Mouse (Mus musculus) intestine, postnatal 0 days (tissue): ENCODE measurements around the gene Col28a1. TPM values are rescaled to one million over a fixed set of nuclear protein-coding genes. Genes with fewer than 3 reads are reported as not detected.

Experiments
- ATAC-seq: fragments of 200-750 bp; cut with Nextera tagmentation; 2 replicates; pipeline ENCODE4 v1.8.0; 2017; ENCODE audit warnings: mild to moderate bottlenecking, moderate TSS enrichment, moderate library complexity
- H3K27ac ChIP-seq: fragments of 300-500 bp; sonication (generic); 2 replicates; pipeline ENCODE4 v1.5.1; 2014; ENCODE audit warnings: mild to moderate bottlenecking, low read depth, low read length, moderate library complexity
- H3K27me3 ChIP-seq: fragments of 300-500 bp; sonication (generic); replicated peaks from 2 replicates; pipeline ENCODE4 v1.6.1; 2014; ENCODE audit warnings: low read length, mixed read lengths; ENCODE audit not compliant: control insufficient read depth, insufficient read depth
- H3K36me3 ChIP-seq: fragments of 300-500 bp; sonication (generic); 2 replicates; pipeline ENCODE4 v1.6.1; 2014; ENCODE audit warnings: mild to moderate bottlenecking, moderate library complexity; ENCODE audit not compliant: control insufficient read depth, insufficient read depth
- H3K4me1 ChIP-seq: fragments of 300-500 bp; sonication (generic); replicated peaks from 2 replicates; pipeline ENCODE4 v1.6.1; 2014; ENCODE audit warnings: antibody characterized with exemption, low read length, mixed read lengths; ENCODE audit not compliant: control insufficient read depth, insufficient read depth
- H3K4me2 ChIP-seq: fragments of 300-500 bp; sonication (generic); replicated peaks from 2 replicates; pipeline ENCODE4 v1.6.1; 2014; ENCODE audit warnings: low read depth, mild to moderate bottlenecking, moderate library complexity
- H3K4me3 ChIP-seq: fragments of 300-500 bp; sonication (generic); 2 replicates; pipeline ENCODE4 v1.5.1; 2014; ENCODE audit warnings: low read depth, low read length
- H3K9ac ChIP-seq: fragments of 300-500 bp; sonication (generic); 2 replicates; pipeline ENCODE4 v1.6.1; 2014; ENCODE audit warnings: mild to moderate bottlenecking, low read depth, low read length
- H3K9me3 ChIP-seq: fragments of 300-500 bp; sonication (generic); 2 replicates; pipeline ENCODE4 v1.6.1; 2016; ENCODE audit warnings: mixed run types; ENCODE audit not compliant: control insufficient read depth
- CTCF ChIP-seq: sonication (generic); IDR thresholded peaks from 2 replicates; pipeline ENCODE4 v1.5.1; 2016; ENCODE audit warnings: low read depth, mild to moderate bottlenecking, control low read depth, antibody characterized with exemption, moderate library complexity
- WGBS: fragments of 180-500 bp; shearing (Covaris S2); extraction: QIAGEN DNeasy Blood & Tissue Kit; methylation state at CpG from one replicate; pipeline ENCODE4 v1.1.7; 2014; 5-methylcytosine and 5-hydroxymethylcytosine counted together
- polyA plus RNA-seq: library from polyadenylated mRNA; unstranded; fragments of >200 nt; fragmentation: Nextera tagmentation; extraction: Ambion mirVana; gene quantifications from 2 replicates; pipeline ENCODE4 v1.2.1, GENCODE M21; 2015

The Col28a1 gene
- polyA plus RNA-seq, 1 experiment from 2014 or later = 0.77 TPM

DNA sequence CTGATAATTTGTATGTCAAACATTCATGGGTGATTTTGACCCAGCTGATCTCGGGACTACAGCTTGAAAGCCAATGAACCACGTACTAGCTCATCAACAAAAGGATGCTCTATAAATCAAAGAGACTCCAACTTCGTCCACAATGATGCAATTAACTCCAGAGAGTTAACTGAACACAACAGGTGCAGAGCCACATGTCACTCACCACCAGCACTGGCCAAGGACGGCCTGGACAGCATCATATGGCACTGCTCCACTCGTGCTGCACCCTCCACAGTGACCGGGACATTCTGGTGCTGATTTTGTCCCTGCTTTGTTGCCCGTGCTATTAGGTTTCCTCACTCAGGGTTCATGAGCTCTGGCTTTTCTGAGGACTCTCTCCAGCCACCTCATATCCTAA lies 107.6 kb downstream of the Col28a1 start:
- no peak for ATAC-seq
- no peak for TF ChIP-seq CTCF
- Histone ChIP-seq H3K36me3 (no peaks in the 10 kb centered on the region), H3K4me3 (no peak overlapping the region), H3K27me3 (no peaks in the 10 kb centered on the region), H3K4me1 (no peaks in the 10 kb centered on the region), H3K27ac (no peak overlapping the region), H3K4me2 (no peak overlapping the region), H3K9ac (no peak overlapping the region), H3K9me3 (no peaks in the 10 kb centered on the region)
- 81% methylated on average over 7 of the region's 7 CpGs for WGBS

- Histone ChIP-seq H3K9ac (no peak overlapping the region), H3K4me3 (no peak overlapping the region), H3K4me1 (no peaks in the 10 kb centered on the region), H3K36me3 (no peaks in the 10 kb centered on the region), H3K4me2 (no peak overlapping the region), H3K27me3 (no peaks in the 10 kb centered on the region), H3K27ac (no peak overlapping the region), H3K9me3 (no peaks in the 10 kb centered on the region)
- no peak for TF ChIP-seq CTCF
- ATAC-seq = no peak
- 74% methylated on average over 2 of the region's 2 CpGs for WGBS
Measured at GRCm38 (mm10) chr6:8083196-8083595, 109.2 kb downstream of the Col28a1 start.

DNA sequence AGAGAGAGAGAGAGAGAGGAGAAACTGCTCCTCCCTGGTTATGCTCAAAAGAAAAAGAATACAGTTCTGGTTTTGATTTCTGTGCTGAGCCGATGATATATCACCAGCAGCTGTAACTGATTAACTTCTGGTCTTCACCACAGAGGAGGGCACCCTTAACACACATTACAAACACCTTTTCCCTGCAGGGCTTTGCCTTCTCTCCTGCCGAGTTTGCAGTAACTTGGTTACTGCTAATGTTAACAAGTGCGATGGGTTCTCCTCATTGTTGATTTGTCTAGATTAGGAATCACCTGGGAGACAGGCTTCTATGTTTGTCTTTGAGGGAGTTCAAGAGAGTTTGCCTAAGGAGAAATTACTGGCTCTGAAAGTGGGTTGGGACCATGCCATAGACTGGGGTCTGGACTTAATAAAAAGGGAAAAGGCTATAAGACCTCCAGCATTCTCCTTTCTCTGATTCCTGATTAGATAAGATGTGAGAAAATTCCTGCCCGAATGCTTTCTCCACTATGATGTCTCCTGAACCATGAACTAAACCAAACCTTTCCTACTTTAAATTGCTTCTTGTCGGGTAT lies 114.8 kb downstream of the Col28a1 start:
- Histone ChIP-seq H3K27ac (no peak overlapping the region), H3K36me3 (no peaks in the 10 kb centered on the region), H3K27me3 (no peaks in the 10 kb centered on the region), H3K4me2 (no peak overlapping the region), H3K4me3 (no peak overlapping the region), H3K9ac (no peak overlapping the region), H3K4me1 (no peaks in the 10 kb centered on the region), H3K9me3 (no peaks in the 10 kb centered on the region)
- 43% methylated on average over 5 of the region's 5 CpGs for WGBS
- TF ChIP-seq CTCF = no peak
- ATAC-seq = no peak

DNA sequence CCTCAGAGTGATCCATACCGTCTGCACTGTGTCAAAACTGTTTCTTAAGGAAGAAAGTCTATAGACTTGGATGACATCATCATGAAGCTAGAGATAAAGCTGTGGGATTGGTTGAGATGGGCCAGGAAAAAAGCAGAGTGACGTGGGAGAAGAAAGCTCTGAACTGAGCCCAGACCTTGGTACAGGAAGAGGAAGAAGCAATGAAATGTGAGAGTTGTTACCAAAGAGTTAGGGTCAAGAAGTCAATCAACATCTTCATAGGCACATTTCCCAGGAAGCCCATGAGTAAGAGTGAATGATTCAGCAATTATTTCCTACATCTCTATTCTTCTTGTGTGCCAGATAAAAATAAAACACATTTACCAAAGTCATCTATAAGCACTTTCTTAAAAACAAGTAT lies 117.5 kb downstream of the Col28a1 start:
- no peaks in the 10 kb centered on the region for H3K27me3 ChIP-seq
- no peak for ATAC-seq
- H3K4me2 ChIP-seq = no peak overlapping the region
- 68% methylated on average over 2 of the region's 2 CpGs for WGBS
- H3K4me1 ChIP-seq = no peaks in the 10 kb centered on the region
- no peaks in the 10 kb centered on the region for H3K36me3 ChIP-seq
- no peak for TF ChIP-seq CTCF
- H3K9me3 ChIP-seq = no peaks in the 10 kb centered on the region
- H3K27ac ChIP-seq = no peak overlapping the region
- H3K9ac ChIP-seq = no peak overlapping the region
- no peak overlapping the region for H3K4me3 ChIP-seq

DNA sequence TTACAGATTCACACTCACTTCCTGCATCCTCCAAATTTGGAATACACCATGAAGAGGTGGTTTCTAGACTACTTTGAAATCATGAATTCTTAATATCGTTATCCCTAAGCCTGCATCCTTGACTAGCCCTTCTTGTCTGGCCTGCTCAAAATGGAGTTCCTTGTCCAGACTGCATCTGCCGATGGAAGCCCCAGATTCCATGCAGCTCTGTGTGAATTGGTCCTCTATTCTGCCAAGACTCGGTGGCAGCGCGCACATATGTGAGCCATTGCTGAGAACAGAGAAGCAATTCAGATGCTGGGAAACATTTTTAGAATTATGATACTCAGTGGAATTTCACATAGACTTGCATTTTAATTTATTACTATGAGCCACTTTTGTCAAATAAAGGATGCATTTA lies 123.4 kb downstream of the Col28a1 start:
- TF ChIP-seq CTCF = no peak
- Histone ChIP-seq H3K27ac (no peak overlapping the region), H3K4me3 (no peak overlapping the region), H3K27me3 (no peaks in the 10 kb centered on the region), H3K36me3 (no peaks in the 10 kb centered on the region), H3K4me1 (no peaks in the 10 kb centered on the region), H3K9ac (no peak overlapping the region), H3K4me2 (no peak overlapping the region), H3K9me3 (no peaks in the 10 kb centered on the region)
- ATAC-seq = no peak
- WGBS = 93% methylated on average over 5 of the region's 5 CpGs

DNA sequence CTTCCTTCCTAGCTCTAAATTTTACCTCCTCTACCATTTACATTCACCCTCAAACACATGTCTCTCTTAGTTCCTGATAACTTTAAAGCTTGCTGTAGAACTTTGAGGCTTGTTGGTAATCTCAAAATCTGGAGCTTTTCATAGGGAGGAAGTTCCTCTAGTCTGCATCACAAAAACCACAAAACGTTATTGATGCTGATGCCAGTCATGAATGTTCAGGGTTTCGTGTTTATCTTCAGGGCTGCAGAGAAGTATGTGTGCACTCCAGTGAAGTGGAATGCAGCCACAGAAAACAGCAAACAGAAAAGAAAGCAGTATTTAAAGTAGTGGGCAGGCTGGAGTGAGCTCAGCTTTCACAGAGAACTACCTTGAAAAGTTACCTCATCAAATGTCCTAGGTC lies 124.0 kb downstream of the Col28a1 start:
- whole genome bisulfite sequencing = 39% methylated on average over 2 of the region's 2 CpGs
- H3K9me3 ChIP-seq = no peaks in the 10 kb centered on the region

DNA sequence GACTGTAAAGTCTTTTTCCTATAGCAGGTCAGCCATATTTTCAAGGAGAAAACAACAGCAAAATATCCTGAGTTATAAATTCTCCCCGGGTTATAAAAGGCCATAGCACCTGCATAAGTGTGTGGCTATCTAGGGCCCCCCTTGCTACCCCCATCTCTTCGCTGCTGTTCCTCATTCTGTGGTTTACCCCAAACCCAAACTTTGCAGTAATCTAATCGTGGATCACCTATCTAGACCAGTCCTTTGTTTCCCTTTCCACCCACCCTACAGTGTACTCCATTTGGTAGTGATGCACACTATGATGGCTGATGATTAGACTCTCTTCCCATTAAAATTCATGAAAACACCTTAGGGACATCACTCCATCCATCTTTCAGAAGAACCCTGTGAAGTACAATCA lies 125.3 kb downstream of the Col28a1 start:
- Histone ChIP-seq H3K9me3 (no peaks in the 10 kb centered on the region), H3K4me2 (no peak overlapping the region), H3K27ac (no peak overlapping the region), H3K27me3 (no peaks in the 10 kb centered on the region), H3K4me1 (no peaks in the 10 kb centered on the region), H3K9ac (no peak overlapping the region), H3K36me3 (no peaks in the 10 kb centered on the region), H3K4me3 (no peak overlapping the region)
- WGBS = 83% methylated on average over 3 of the region's 3 CpGs
- TF ChIP-seq CTCF = no peak
- ATAC-seq = no peak

More for the DNA sequence above, 124.0 kb downstream of the Col28a1 start:
- no peaks in the 10 kb centered on the region for H3K4me1 ChIP-seq
- no peak overlapping the region for H3K4me2 ChIP-seq
- no peak for TF ChIP-seq CTCF
- ATAC-seq = no peak
- no peaks in the 10 kb centered on the region for H3K27me3 ChIP-seq
- no peak overlapping the region for H3K9ac ChIP-seq
- no peaks in the 10 kb centered on the region for H3K36me3 ChIP-seq
- no peak overlapping the region for H3K27ac ChIP-seq
- H3K4me3 ChIP-seq = no peak overlapping the region
